Mouse (Mus musculus): ENCODE measurements around the gene Psmd2. TPM values are rescaled to one million over a fixed set of nuclear protein-coding genes. Genes with fewer than 3 reads are reported as not detected.

The Psmd2 gene
- 401 and 408 TPM in 2 replicates for polyA plus RNA-seq (2015; fragmentation: Nextera tagmentation; extraction: Ambion mirVana)

DNA sequence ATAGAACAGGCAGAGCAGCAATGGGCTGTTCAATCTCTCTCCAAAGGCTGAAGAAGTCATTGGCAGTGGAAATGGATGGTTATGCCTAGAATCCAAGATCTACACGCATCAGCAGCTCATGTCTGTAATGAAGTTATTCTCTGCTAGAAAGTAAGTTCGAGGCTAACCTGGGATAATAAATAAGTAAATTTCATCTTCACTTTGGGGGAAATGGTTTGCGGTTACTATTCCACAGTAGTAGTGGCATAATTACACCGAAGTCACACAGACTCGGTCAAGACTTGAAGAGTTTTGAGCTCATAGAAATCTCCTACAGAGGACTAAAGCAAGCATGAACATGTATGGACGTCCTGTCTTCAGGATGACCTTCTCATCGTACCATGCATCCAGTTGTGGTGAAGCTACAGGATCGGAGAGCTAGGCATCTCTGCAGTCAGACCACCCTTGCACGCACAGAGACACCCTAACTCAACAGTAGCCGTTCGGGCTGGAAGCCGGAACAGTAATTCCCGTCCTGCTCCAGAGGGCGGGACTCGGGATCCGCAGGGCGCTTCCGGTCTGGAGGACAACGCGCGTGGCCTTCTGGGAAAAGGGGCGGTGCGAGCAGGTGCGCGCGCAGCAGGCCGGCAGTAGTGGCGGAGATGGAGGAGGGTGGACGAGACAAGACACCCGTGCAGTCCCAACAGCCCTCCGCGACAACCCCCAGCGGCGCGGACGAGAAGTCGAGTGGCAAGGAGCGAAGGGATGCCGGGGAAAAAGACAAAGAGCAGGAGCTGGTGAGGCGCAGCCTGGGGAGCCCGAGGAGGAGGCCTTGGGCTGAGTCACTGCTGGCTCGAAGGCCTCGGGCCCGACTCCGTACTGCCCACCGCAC is at the start of gene Psmd2:
Gene Psmd2, plus strand, starts transcription at position 577 of the 871 bp plus-strand sequence.
- WGBS: 3% methylated on average over 42 of the region's 46 CpGs

DNA sequence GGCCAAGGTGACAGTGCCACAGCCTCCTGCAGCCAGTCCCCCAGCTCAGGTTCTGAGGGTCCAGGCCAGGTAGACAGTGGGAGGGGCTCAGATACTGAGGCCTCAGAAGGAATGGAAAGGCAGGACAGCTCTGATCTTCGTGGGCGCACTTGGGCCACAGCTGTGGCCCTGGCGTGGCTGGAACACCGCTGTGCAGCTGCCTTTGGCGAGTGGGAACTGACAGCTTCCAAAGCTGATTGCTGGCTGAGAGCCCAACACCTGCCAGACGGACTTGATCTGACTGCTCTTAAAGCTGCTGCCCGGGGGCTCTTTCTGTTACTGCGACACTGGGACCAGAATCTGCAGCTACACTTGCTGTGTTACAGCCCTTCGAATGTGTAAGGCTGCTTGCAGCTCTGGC is 46.7 kb upstream of the Psmd2 start:
- Histone ChIP-seq H3K36me3 (ENCODE audit: control insufficient read depth, insufficient read depth) (peaks cover 11% of the 10 kb centered on the region; the same call in 1 of the 2 replicates), H3K27me3 (replicated peaks; ENCODE audit: control insufficient read depth, insufficient read depth, low read length) (no peaks in the 10 kb centered on the region), H3K9ac (replicated peaks; ENCODE audit: low read depth, low read length) (no peak overlapping the region), H3K4me1 (replicated peaks; ENCODE audit: control insufficient read depth, insufficient read depth, low read length) (peaks cover 5% of the 10 kb centered on the region), H3K9me3 (ENCODE audit: control insufficient read depth, low read length) (no peaks in the 10 kb centered on the region), H3K4me3 (replicated peaks; ENCODE audit: low read length) (no peak overlapping the region), H3K27ac (ENCODE audit: low read length) (no peak overlapping the region), H3K4me2 (ENCODE audit: low read length) (no peak overlapping the region)
- WGBS: 41% methylated on average over 9 of the region's 9 CpGs
- peak; percentile 32; the same call in 1 of the 2 replicates for ATAC-seq

More for the DNA sequence above, at the start of gene Psmd2:
- Histone ChIP-seq H3K4me1 (replicated peaks; ENCODE audit: control insufficient read depth, insufficient read depth, low read length) (peaks cover 18% of the 10 kb centered on the region), H3K27ac (ENCODE audit: low read length) (peak within 1 kb of the TSS; percentile 83), H3K36me3 (ENCODE audit: control insufficient read depth, insufficient read depth) (peaks cover 12% of the 10 kb centered on the region), H3K9ac (replicated peaks; ENCODE audit: low read depth, low read length) (peak within 1 kb of the TSS; percentile 90), H3K4me2 (ENCODE audit: low read length) (peak within 1 kb of the TSS; percentile 99), H3K9me3 (ENCODE audit: control insufficient read depth, low read length) (no peaks in the 10 kb centered on the region), H3K4me3 (replicated peaks; ENCODE audit: low read length) (peak within 1 kb of the TSS; percentile 86), H3K27me3 (replicated peaks; ENCODE audit: control insufficient read depth, insufficient read depth, low read length) (no peaks in the 10 kb centered on the region)
- peak; percentile 97 for ATAC-seq

DNA sequence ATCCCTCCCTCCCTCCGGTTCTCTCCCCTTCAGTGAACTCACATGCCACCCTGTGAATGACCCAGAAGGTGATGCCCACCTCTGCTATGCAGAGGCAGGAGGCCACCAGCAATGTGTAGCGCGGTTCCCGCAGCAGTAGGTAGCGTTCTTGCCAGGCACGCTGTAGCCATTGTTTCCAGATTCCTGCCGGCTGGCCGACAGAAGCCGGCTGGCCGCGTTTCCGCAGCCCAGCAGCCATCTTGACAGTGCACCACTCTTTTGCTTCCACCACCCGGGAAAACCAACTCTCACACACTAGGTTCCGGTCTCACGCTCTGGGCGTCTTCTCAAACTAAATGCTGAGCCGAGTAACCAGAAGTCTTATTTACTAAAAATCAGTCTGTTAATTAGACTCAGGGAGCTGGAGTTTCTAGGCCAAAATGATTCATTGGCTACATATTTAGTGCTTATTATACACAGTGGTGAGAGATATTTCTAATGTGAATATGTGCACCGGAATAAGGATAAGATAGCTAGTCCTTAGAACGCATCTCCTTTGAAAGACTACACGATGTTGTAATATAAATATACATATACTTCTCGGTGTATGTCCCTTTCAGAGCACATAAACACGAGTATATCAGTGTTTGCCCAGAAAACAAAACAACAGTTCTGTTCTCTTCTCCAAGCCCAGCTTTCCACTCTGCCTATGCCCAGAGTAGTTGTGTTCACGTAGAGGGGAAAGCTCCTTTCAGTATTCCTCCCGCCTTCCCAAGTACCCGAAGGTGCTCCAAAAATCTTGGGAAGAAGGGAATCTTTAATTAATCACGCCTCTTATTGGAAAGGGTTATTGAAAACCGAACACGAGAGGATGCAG is 40.7 kb upstream of the Psmd2 start:
- H3K4me3 ChIP-seq (replicated peaks; ENCODE audit: low read length): peak overlapping the region; percentile 54
- peak overlapping the region; percentile 69 for H3K27ac ChIP-seq (ENCODE audit: low read length)
- no peaks in the 10 kb centered on the region for H3K9me3 ChIP-seq (ENCODE audit: control insufficient read depth, low read length)
- H3K4me1 ChIP-seq (replicated peaks; ENCODE audit: control insufficient read depth, insufficient read depth, low read length): peaks cover 17% of the 10 kb centered on the region
- peak; percentile 75 for ATAC-seq
- peak overlapping the region; percentile 71 for H3K9ac ChIP-seq (replicated peaks; ENCODE audit: low read depth, low read length)
- WGBS: under 1% methylated on average over 28 of the region's 28 CpGs
- no peaks in the 10 kb centered on the region for H3K27me3 ChIP-seq (replicated peaks; ENCODE audit: control insufficient read depth, insufficient read depth, low read length)
- peak overlapping the region; percentile 99 for H3K4me2 ChIP-seq (ENCODE audit: low read length)
- H3K36me3 ChIP-seq (ENCODE audit: control insufficient read depth, insufficient read depth): peaks cover 10% of the 10 kb centered on the region; the same call in 1 of the 2 replicates

- no peaks in the 10 kb centered on the region for H3K27me3 ChIP-seq (replicated peaks; ENCODE audit: control insufficient read depth, insufficient read depth, low read length)
- 1% methylated on average over 41 of the region's 41 CpGs for WGBS
- H3K4me3 ChIP-seq (replicated peaks; ENCODE audit: low read length): peak within 1 kb of the TSS; percentile 54
- H3K4me1 ChIP-seq (replicated peaks; ENCODE audit: control insufficient read depth, insufficient read depth, low read length): peaks cover 17% of the 10 kb centered on the region
- H3K36me3 ChIP-seq (ENCODE audit: control insufficient read depth, insufficient read depth): peaks cover 6% of the 10 kb centered on the region; the same call in 1 of the 2 replicates
- H3K9ac ChIP-seq (replicated peaks; ENCODE audit: low read depth, low read length): peak within 1 kb of the TSS; percentile 71
- peak within 1 kb of the TSS; percentile 99 for H3K4me2 ChIP-seq (ENCODE audit: low read length)
- peak within 1 kb of the TSS; percentile 69 for H3K27ac ChIP-seq (ENCODE audit: low read length)
- peak; percentile 95 for ATAC-seq
- no peaks in the 10 kb centered on the region for H3K9me3 ChIP-seq (ENCODE audit: control insufficient read depth, low read length)
Observed at GRCm38 (mm10) chr16:20611357-20612227, 39.9 kb upstream of the Psmd2 start, which contains the start of the genes Eef1akmt4, Gm49333 and Alg3. Gene Eef1akmt4, plus strand, starts transcription at chr16:20611593. Gene Gm49333, plus strand, starts transcription at chr16:20611610. Gene Alg3, minus strand, starts transcription at chr16:20611735.

DNA sequence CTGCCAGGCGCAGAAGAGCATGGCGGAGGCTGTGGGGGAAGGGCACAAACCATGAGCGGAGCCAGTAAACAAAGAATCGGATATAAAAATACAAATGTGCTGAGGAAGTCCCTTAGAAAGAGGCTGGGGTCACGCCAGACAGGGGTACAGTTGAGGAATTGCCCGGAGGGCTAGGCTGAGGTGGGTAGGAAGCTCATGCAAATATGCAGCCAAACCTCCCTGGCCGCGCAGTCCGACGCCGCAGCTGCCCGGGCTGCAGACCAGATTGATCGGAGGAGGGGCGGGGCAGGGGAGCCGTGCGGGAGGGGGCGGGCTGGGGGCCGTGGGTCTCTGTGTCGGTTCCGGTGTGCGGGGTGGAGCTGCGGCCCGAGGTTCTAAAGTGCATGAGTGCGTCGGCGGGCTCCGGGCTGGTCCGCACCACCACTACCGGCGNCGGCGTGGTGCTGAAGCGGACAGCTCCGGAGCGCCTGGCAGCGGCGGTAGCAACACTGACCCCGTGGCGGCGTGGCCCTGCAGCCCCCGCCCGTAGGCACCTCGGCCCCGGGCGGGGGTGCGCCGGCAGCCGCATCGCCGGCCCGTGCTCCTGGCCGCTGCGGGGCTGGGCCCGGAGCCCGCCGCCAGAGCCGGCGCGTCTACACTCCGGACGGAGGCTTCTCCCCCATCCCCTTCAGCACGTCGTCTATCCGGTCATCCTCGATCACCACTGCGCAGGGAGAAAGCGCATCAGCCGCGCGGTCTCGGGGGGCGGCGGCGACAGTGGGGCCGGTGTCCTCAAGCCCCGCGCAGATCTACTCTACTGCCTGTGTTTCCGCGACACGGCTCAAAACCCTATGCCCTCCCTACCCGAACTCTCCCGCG is 31.7 kb upstream of the Psmd2 start:
- peak; percentile 6; the same call in 1 of the 2 replicates for ATAC-seq
- Histone ChIP-seq H3K4me1 (replicated peaks; ENCODE audit: control insufficient read depth, insufficient read depth, low read length) (peaks cover 16% of the 10 kb centered on the region), H3K9ac (replicated peaks; ENCODE audit: low read depth, low read length) (peak overlapping the region; percentile 72), H3K9me3 (ENCODE audit: control insufficient read depth, low read length) (no peaks in the 10 kb centered on the region), H3K4me3 (replicated peaks; ENCODE audit: low read length) (peak overlapping the region; percentile 78), H3K36me3 (ENCODE audit: control insufficient read depth, insufficient read depth) (no peaks in the 10 kb centered on the region), H3K27me3 (replicated peaks; ENCODE audit: control insufficient read depth, insufficient read depth, low read length) (no peaks in the 10 kb centered on the region), H3K4me2 (ENCODE audit: low read length) (peak overlapping the region; percentile 92), H3K27ac (ENCODE audit: low read length) (peak overlapping the region; percentile 92)
- under 1% methylated on average over 79 of the region's 83 CpGs for WGBS

DNA sequence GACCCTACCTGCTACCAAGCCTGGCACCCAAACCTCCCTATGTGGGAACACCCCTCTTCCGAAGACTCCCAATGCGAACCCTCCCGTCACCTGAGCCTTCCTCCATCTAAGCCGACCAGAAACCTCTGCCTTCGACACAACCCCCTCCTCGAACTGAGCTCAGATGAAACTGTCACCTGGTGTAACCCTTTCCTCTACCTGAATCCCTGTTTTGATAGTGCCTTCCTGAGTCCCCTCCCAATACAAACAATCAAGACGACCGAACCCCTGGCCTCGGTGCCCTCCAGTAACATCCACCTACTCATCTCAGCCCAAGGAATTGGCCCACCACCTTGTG is 31.1 kb upstream of the Psmd2 start:
- ATAC-seq: peak; percentile 1; the same call in 1 of the 2 replicates
- Histone ChIP-seq H3K9ac (replicated peaks; ENCODE audit: low read depth, low read length) (peak overlapping the region; percentile 72), H3K4me2 (ENCODE audit: low read length) (peak overlapping the region; percentile 92), H3K27me3 (replicated peaks; ENCODE audit: control insufficient read depth, insufficient read depth, low read length) (no peaks in the 10 kb centered on the region), H3K36me3 (ENCODE audit: control insufficient read depth, insufficient read depth) (no peaks in the 10 kb centered on the region), H3K27ac (ENCODE audit: low read length) (peak overlapping the region; percentile 92), H3K4me3 (replicated peaks; ENCODE audit: low read length) (peak overlapping the region; percentile 78), H3K4me1 (replicated peaks; ENCODE audit: control insufficient read depth, insufficient read depth, low read length) (peaks cover 16% of the 10 kb centered on the region), H3K9me3 (ENCODE audit: control insufficient read depth, low read length) (no peaks in the 10 kb centered on the region)
- WGBS: under 1% methylated on average over 9 of the region's 9 CpGs

GRCm38 (mm10) chr16:20620751-20621190 is 30.7 kb upstream of the Psmd2 start:
- peak overlapping the region; percentile 78 for H3K4me3 ChIP-seq (replicated peaks; ENCODE audit: low read length)
- H3K9me3 ChIP-seq (ENCODE audit: control insufficient read depth, low read length): no peaks in the 10 kb centered on the region
- H3K27me3 ChIP-seq (replicated peaks; ENCODE audit: control insufficient read depth, insufficient read depth, low read length): no peaks in the 10 kb centered on the region
- H3K9ac ChIP-seq (replicated peaks; ENCODE audit: low read depth, low read length): peak overlapping the region; percentile 72
- peak overlapping the region; percentile 92 for H3K4me2 ChIP-seq (ENCODE audit: low read length)
- peak overlapping the region; percentile 92 for H3K27ac ChIP-seq (ENCODE audit: low read length)
- H3K4me1 ChIP-seq (replicated peaks; ENCODE audit: control insufficient read depth, insufficient read depth, low read length): peaks cover 16% of the 10 kb centered on the region
- WGBS: 0% methylated on average over 32 of the region's 32 CpGs
- H3K36me3 ChIP-seq (ENCODE audit: control insufficient read depth, insufficient read depth): no peaks in the 10 kb centered on the region
- ATAC-seq: peak; percentile 18

All from forebrain, embryonic 16.5 days (tissue).